Comparison of ENCODE assay signal across 20 mouse cellular contexts in the genomic region with DNA sequence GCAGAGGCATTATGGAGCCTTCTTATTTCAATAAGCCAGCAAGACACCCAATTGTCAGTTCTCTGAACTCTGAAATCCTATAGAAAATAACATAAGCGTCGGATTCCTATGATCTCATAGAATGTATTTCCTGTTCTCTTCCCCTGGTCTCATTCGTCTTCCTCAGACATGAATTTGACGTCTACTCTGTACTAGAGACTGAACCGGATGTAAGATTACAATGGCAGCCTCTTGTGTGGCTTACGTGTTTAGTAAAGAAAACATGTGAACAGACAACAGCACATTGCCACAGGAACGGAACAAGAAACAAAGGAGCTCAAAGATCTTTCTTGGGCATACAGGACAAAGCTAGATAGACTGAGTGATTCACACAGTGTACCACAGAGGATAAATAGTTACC. TPM values are rescaled to one million over a fixed set of nuclear protein-coding genes. Genes with fewer than 3 reads are reported as not detected.
"Had no signal": no experiment of that assay in that cellular context is flagged by ENCODE, and none has a peak within 500 bp of the region (broad histone marks: within the 10 kb centered on the region; RNA-seq: fewer than 3 reads in every experiment).

No protein-coding gene starts in this region.

- H3K36me3 ChIP-seq: liver, embryonic 12.5 days; midbrain, embryonic 10.5 days; midbrain, embryonic 12.5 days; neural tube, embryonic 13.5 days; neural tube, embryonic 15.5 days had no signal

- ATAC-seq: liver, embryonic 12.5 days; midbrain, embryonic 16.5 days had no signal

- H3K9me3 ChIP-seq: liver, embryonic 12.5 days; midbrain, embryonic 10.5 days; midbrain, embryonic 12.5 days; neural tube, embryonic 13.5 days; neural tube, embryonic 15.5 days had no signal

- H3K9ac ChIP-seq: liver, embryonic 12.5 days; liver, embryonic 14.5 days; midbrain, embryonic 12.5 days; neural tube, embryonic 13.5 days; neural tube, embryonic 15.5 days had no signal

- H3K27me3 ChIP-seq: neural tube, embryonic 15.5 days had no signal

- H3K4me2 ChIP-seq: liver, embryonic 12.5 days; midbrain, embryonic 12.5 days; neural tube, embryonic 13.5 days; neural tube, embryonic 15.5 days had no signal

- H3K27ac ChIP-seq: liver, embryonic 12.5 days; liver, embryonic 14.5 days; midbrain, embryonic 10.5 days; midbrain, embryonic 12.5 days; neural tube, embryonic 13.5 days; neural tube, embryonic 15.5 days had no signal

- DNase-seq: lung, adult 18-20 months; lung, postnatal 36 days; midbrain, embryonic 14.5 days; retina, postnatal 1 day; right cerebral cortex, adult 18-20 months; right cerebral cortex, postnatal 25 days; right cerebral cortex, postnatal 4 days; spleen, adult 18-20 months; thymus, adult 18-20 months; thymus, postnatal 14 days; thymus, postnatal 36 days had no signal

- H3K4me3 ChIP-seq: liver, embryonic 12.5 days; midbrain, embryonic 10.5 days; midbrain, embryonic 12.5 days; myocyte; neural tube, embryonic 13.5 days; neural tube, embryonic 15.5 days had no signal

- H3K4me1 ChIP-seq: liver, embryonic 12.5 days; midbrain, embryonic 12.5 days; neural tube, embryonic 13.5 days; neural tube, embryonic 15.5 days had no signal

RNA-seq across cellular contexts. Expression of a gene that starts 5.3 kb away (rescaled TPM):
- polyA plus RNA-seq: liver, adult 2 months had no signal
